Mouse (Mus musculus) cortical plate, adult 2 months (tissue): ENCODE measurements around the gene Mapk12.

Experiments used
- CTCF ChIP-seq: fragments of 200-500 bp; IDR thresholded peaks from 2 replicates; pipeline ENCODE4 v1.5.1; 2011; ENCODE audit warnings: mild to moderate bottlenecking, control low read depth, low read length; ENCODE audit not compliant: insufficient read depth; ENCODE audit errors: extremely low read depth
- POLR2A ChIP-seq: fragments of 200-500 bp; IDR thresholded peaks from 2 replicates; pipeline ENCODE4 v1.6.1; 2011; ENCODE audit warnings: mild to moderate bottlenecking, low read length, control low read depth; ENCODE audit not compliant: insufficient read depth; ENCODE audit errors: extremely low read depth

DNA sequence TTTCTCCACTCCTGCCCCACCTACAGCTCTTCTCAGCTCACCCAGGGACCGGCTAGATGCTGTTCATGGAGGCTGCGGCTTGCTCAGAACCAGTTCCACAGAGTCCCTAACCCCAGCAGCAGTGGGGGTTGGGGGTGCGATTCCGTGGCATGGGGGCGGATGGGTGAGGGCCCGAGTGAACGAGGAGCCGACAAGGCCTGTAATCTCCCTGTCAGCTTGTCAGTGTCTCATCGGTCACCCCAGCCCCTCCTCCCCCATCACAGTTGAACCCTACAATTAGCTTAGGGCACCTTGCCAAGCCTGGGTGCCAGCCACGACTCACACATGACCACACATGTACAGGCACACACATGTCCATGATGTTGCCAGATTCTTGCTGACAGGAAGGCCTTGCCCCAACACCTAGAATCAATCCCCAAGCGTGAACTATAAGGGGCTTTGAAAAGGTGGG lies 34.4 kb upstream of the Mapk12 start:
- no peak for TF ChIP-seq POLR2A
- TF ChIP-seq CTCF: no peak
